Mouse (Mus musculus) cortical plate, adult 2 months (tissue): ENCODE measurements at regions not wholly inside any gene's neighbourhood (a gene's known extent, or its start where the extent isn't known, plus 50 kb on each side); places are given as distances from the start of the nearest gene placed in this dataset.

Source experiments
- CTCF ChIP-seq: fragments of 200-500 bp; IDR thresholded peaks from 2 replicates; pipeline ENCODE4 v1.5.1; 2011; ENCODE audit warnings: mild to moderate bottlenecking, control low read depth, low read length; ENCODE audit not compliant: insufficient read depth; ENCODE audit errors: extremely low read depth
- POLR2A ChIP-seq: fragments of 200-500 bp; IDR thresholded peaks from 2 replicates; pipeline ENCODE4 v1.6.1; 2011; ENCODE audit warnings: mild to moderate bottlenecking, low read length, control low read depth; ENCODE audit not compliant: insufficient read depth; ENCODE audit errors: extremely low read depth

- TF ChIP-seq CTCF (no peak), POLR2A (no peak)
Observed at GRCm38 (mm10) chr1:152174464-152174863, 84.5 kb upstream of the 1700025G04Rik start.
